Mouse (Mus musculus) spleen, adult 2 months (tissue): Measurements from ENCODE around the gene Gan.

Source experiments
- CTCF ChIP-seq: fragments of 200-500 bp; IDR thresholded peaks from 2 replicates; pipeline ENCODE4 v1.5.1; 2011; ENCODE audit warnings: mild to moderate bottlenecking, inconsistent platforms; ENCODE audit not compliant: insufficient read depth, insufficient read length, insufficient replicate concordance; ENCODE audit errors: extremely low read depth
- POLR2A ChIP-seq: fragments of 200-500 bp; IDR thresholded peaks from 2 replicates; pipeline ENCODE4 v1.6.1; 2011; ENCODE audit warnings: low read depth, low read length, inconsistent platforms

- no peak for TF ChIP-seq CTCF
- no peak for TF ChIP-seq POLR2A
These were observed 105.5 kb downstream of the Gan start for GRCm38 (mm10) chr8:117263442-117263841.
